Mouse (Mus musculus) hindbrain, embryonic 11.5 days (tissue): ENCODE measurements at regions not wholly inside any gene's neighbourhood (a gene's known extent, or its start where the extent isn't known, plus 50 kb on each side); places are given as distances from the start of the nearest gene placed in this dataset.

Source experiments
- ATAC-seq: fragments of 200-750 bp; cut with Nextera tagmentation; 2 replicates; pipeline ENCODE4 v1.8.0; 2017; ENCODE audit warnings: mild to moderate bottlenecking, moderate TSS enrichment, moderate library complexity; ENCODE audit not compliant: low FRiP score
- DNase-seq: peaks from one replicate; pipeline ENCODE4 v3.0.0-alpha.2; 2015; ENCODE audit warnings: low spot score
- H3K27ac ChIP-seq: fragments of 300-500 bp; sonication (generic); 2 replicates; pipeline ENCODE4 v1.5.1; 2014; ENCODE audit warnings: mild to moderate bottlenecking, low read depth, low read length
- H3K27me3 ChIP-seq: fragments of 300-500 bp; sonication (generic); 2 replicates; pipeline ENCODE4 v1.6.1; 2014; ENCODE audit warnings: mild to moderate bottlenecking, low read length, moderate library complexity, mixed read lengths; ENCODE audit not compliant: control insufficient read depth, insufficient read depth
- H3K36me3 ChIP-seq: fragments of 300-500 bp; sonication (generic); 2 replicates; pipeline ENCODE4 v1.6.1; 2014; ENCODE audit warnings: mild to moderate bottlenecking, low read length, moderate library complexity, mixed read lengths; ENCODE audit not compliant: control insufficient read depth, insufficient read depth
- H3K4me1 ChIP-seq: fragments of 300-500 bp; sonication (generic); replicated peaks from 2 replicates; pipeline ENCODE4 v1.6.1; 2014; ENCODE audit warnings: low read length, mixed read lengths; ENCODE audit not compliant: control insufficient read depth, insufficient read depth
- H3K4me2 ChIP-seq: fragments of 300-500 bp; sonication (generic); replicated peaks from 2 replicates; pipeline ENCODE4 v1.6.1; 2014; ENCODE audit warnings: mild to moderate bottlenecking, low read depth, low read length
- H3K4me3 ChIP-seq: fragments of 300-500 bp; sonication (generic); 2 replicates; pipeline ENCODE4 v1.5.1; 2014; ENCODE audit warnings: low read depth, low read length
- H3K9ac ChIP-seq: fragments of 300-500 bp; sonication (generic); 2 replicates; pipeline ENCODE4 v1.6.1; 2014; ENCODE audit warnings: low read depth, low read length
- H3K9me3 ChIP-seq: fragments of 300-500 bp; sonication (generic); 2 replicates; pipeline ENCODE4 v1.6.1; 2016; ENCODE audit warnings: low read length; ENCODE audit not compliant: control insufficient read depth
- WGBS: fragments of 180-500 bp; shearing (Covaris S2); extraction: QIAGEN DNeasy Blood & Tissue Kit; methylation state at CpG from one replicate; pipeline ENCODE4 v1.1.7; 2014; 5-methylcytosine and 5-hydroxymethylcytosine counted together

DNA sequence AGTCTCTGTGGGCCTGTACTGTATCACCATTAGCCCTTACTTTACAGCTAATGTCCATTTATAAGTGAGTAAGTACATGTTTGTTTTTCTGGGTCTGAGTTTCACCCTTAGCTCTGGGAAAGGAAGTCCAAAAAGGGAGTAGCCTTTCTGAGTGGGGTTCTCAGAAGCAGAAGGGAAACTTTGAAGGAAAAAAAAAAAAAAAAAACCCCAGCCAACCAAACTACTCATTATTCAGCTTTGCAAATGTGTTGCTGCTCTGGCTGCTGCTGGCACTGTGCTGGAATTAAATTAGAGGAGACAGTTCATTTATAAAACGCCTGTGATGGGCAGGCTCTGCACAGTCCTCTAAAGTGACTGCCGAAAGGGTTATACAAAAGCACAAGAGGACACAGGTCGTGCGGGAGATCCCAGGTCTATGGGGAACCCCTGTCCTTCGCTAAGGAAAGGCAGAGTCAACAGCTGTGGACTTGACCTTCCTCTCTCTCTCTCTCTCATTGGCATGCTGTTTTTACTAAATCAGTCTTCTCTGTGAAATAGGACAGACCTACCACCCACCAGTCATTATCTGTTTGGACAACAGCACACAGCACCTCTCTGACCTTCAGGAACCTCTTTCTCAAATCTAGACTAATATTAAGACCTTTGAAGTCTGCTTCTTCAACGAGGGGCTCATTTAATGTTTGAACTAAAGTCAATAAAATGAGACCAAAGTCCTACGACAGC lies 165.4 kb downstream of the Cd47 start:
- ATAC-seq (peak; percentile 66; the same call in 1 of the 2 replicates), DNase-seq (no peak)
- no peak overlapping the region for H3K4me2 ChIP-seq
- H3K4me1 ChIP-seq = peaks cover 2% of the 10 kb centered on the region
- WGBS = 39% methylated on average over 7 of the region's 7 CpGs
- H3K27me3 ChIP-seq = no peaks in the 10 kb centered on the region
- H3K9ac ChIP-seq = no peak overlapping the region
- no peak overlapping the region for H3K4me3 ChIP-seq
- no peak overlapping the region; the same call in 1 of the 2 replicates for H3K27ac ChIP-seq
- H3K36me3 ChIP-seq = no peaks in the 10 kb centered on the region
- H3K9me3 ChIP-seq = no peaks in the 10 kb centered on the region

DNA sequence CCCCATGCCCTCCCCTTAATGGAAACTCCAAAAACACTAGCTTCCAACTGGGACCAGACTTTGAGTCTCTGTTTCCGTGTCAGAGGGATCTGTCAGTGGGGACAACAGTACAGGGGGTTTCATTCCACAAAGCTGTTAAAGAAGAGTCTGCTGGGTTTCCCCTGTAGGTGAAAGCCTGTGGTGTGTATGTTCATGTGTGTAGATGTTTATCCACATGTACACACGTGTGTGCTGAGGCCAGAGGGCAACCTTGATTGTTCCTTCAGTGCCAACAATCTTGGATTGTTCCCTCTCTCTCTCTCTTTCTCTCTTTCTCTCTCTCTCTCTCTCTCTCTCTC lies 165.9 kb downstream of the Cd47 start:
- H3K9ac ChIP-seq = no peak overlapping the region
- H3K36me3 ChIP-seq = no peaks in the 10 kb centered on the region
- no peak overlapping the region for H3K4me3 ChIP-seq
- H3K4me2 ChIP-seq = no peak overlapping the region
- no peak for DNase-seq
- no peaks in the 10 kb centered on the region for H3K27me3 ChIP-seq
- WGBS = 70% methylated on average over 2 of the region's 2 CpGs
- H3K9me3 ChIP-seq = no peaks in the 10 kb centered on the region
- H3K27ac ChIP-seq = no peak overlapping the region
- ATAC-seq = no peak
- H3K4me1 ChIP-seq = peaks cover 2% of the 10 kb centered on the region

DNA sequence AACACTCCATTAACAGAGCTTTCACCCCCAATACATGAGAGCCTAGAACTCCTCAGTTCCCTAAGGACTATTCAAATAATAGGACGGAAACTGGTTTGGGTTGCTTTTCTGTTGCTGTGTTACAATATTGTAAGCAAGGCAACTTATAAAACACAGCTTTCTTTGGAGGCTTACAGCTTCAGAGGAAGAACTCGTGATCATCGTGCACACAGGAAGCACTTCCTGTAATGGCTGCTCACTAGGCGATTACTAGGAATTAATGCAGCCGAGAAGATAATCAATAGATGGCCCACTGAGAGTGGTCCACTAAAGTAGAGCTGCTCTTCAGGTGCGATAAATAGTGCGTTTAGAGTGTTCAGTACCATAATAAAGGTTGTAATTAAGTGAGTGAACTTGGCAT lies 166.8 kb downstream of the Cd47 start:
- DNase-seq = no peak
- 92% methylated on average over 7 of the region's 7 CpGs for WGBS
- no peak for ATAC-seq

DNA sequence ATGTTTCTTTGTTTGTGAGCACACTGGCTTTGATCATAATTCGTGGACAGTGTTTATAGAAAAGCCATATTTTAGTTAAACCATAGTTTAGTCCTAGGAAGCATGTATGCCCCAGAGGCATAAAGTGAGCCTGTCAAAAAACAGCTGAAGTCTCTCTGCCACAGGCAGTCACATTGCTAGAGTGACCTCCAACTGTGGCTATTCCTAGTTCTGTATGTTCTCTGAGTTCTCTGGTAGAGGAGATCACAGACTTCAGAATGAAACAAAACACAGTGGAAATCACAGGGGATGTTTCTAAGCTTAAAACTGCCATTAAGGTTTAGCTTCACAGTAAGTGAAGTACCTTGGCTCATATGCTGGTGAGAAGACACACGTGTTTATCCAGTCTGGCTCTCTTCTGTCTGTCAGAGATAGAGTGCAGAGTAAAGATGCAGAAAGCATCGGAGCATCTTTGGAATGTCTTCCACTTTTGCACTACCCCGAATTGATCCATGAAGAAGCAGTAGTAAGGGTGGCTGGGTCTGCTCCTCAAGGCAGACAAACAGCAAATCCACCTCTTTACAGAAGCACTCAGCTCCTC lies 168.0 kb downstream of the Cd47 start:
- no peak for DNase-seq
- Histone ChIP-seq H3K4me1 (peaks cover 2% of the 10 kb centered on the region), H3K27me3 (no peaks in the 10 kb centered on the region), H3K4me3 (no peak overlapping the region), H3K4me2 (no peak overlapping the region), H3K27ac (no peak overlapping the region), H3K9me3 (no peaks in the 10 kb centered on the region), H3K9ac (no peak overlapping the region), H3K36me3 (no peaks in the 10 kb centered on the region)
- 85% methylated on average over 4 of the region's 4 CpGs for WGBS
- ATAC-seq = no peak

More for the DNA sequence above, 166.8 kb downstream of the Cd47 start:
- H3K4me2 ChIP-seq = no peak overlapping the region
- no peaks in the 10 kb centered on the region for H3K9me3 ChIP-seq
- H3K27ac ChIP-seq = no peak overlapping the region
- no peaks in the 10 kb centered on the region for H3K27me3 ChIP-seq
- H3K4me3 ChIP-seq = no peak overlapping the region
- peaks cover 2% of the 10 kb centered on the region for H3K4me1 ChIP-seq
- no peak overlapping the region for H3K9ac ChIP-seq
- no peaks in the 10 kb centered on the region for H3K36me3 ChIP-seq

DNA sequence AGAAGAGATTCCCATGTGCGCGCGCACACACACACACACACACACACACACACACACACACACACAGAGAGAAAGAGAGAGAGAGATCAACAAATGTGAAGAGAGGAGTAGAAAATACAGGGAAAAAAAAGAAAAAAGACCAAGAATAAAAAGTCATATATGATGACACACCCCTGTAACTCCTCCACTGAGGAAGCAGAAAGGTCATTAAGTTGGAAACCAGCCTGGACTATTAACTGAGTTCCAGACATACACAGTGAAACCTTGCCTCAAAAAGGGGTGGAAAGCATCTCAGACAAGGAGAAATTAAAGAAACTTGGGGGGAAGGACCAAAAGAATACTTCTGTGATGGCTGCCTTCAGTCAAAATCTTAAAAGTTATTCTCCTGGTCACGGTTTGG lies 168.7 kb downstream of the Cd47 start:
- DNase-seq = no peak
- no peaks in the 10 kb centered on the region for H3K27me3 ChIP-seq
- no peaks in the 10 kb centered on the region for H3K9me3 ChIP-seq
- H3K4me3 ChIP-seq = no peak overlapping the region
- no peak overlapping the region for H3K4me2 ChIP-seq
- no peak overlapping the region for H3K27ac ChIP-seq
- ATAC-seq = no peak
- peaks cover 2% of the 10 kb centered on the region for H3K4me1 ChIP-seq
- no peaks in the 10 kb centered on the region for H3K36me3 ChIP-seq
- H3K9ac ChIP-seq = no peak overlapping the region
- WGBS = 99% methylated on average over 4 of the region's 4 CpGs

DNA sequence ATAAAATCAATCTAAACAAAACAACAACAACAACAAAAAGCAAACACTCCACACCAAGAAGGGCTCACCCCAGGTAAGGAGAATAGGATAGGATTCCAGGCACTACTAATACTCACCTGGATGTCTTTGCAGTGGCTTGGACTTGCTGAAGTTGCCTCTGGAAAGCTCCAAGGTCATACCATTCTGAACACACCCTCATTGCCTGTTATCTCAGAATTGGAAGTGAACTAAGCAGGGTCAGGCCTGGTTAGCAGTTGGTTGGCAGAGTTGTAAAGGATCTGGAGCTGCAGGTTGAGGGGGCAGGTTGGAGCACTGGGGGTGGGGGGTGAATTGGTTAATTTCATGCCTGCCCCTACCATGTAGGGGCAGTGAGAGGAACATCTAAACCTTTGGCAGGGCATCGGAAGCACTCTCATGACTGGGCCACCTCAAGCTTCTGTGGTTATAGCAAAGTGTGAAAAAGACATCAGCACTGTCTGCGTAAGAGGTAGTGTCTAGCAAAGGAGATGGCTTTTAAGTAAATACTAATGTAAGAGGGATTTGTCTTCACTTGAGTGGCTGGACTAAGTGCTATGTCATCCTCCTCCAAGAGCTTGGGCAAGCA lies 169.5 kb downstream of the Cd47 start:
- H3K9ac ChIP-seq = no peak overlapping the region
- H3K4me3 ChIP-seq = no peak overlapping the region
- H3K4me2 ChIP-seq = no peak overlapping the region
- ATAC-seq (no peak), DNase-seq (no peak)
- H3K27ac ChIP-seq = no peak overlapping the region
- WGBS = 94% methylated on average over 2 of the region's 2 CpGs
- H3K36me3 ChIP-seq = no peaks in the 10 kb centered on the region
- H3K4me1 ChIP-seq = no peaks in the 10 kb centered on the region; the same call in 1 of the 2 replicates
- H3K9me3 ChIP-seq = no peaks in the 10 kb centered on the region
- no peaks in the 10 kb centered on the region for H3K27me3 ChIP-seq

DNA sequence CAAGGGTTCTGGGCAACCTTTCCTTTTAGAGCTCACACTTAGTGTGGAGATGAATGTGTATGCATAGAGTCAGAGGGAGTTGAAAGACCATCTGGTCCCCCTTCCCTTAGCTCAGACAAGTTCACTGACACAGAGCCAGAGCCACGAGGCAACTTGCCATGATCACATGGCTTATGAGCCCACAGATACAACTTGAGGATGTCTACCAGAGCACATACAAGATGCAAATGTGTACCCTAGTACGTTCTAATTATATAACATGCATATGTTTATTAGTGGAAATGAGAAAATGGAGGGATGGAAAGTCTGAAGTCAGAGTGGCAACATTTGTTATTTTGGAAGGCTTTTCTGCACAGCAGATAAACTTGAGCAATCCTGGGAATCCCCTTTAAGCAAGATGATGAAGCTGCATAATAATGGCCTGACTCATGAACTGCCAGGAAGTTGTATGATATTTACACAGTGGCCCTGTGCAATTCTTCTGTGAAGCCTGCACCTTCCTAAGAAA lies 170.0 kb downstream of the Cd47 start:
- H3K9me3 ChIP-seq = no peaks in the 10 kb centered on the region
- H3K9ac ChIP-seq = no peak overlapping the region
- no peak for ATAC-seq
- H3K27ac ChIP-seq = no peak overlapping the region
- no peaks in the 10 kb centered on the region; the same call in 1 of the 2 replicates for H3K4me1 ChIP-seq
- H3K36me3 ChIP-seq = no peaks in the 10 kb centered on the region
- no peak overlapping the region for H3K4me3 ChIP-seq
- H3K27me3 ChIP-seq = no peaks in the 10 kb centered on the region
- 80% methylated on average over 2 of the region's 2 CpGs for WGBS
- DNase-seq = no peak
- no peak overlapping the region for H3K4me2 ChIP-seq

DNA sequence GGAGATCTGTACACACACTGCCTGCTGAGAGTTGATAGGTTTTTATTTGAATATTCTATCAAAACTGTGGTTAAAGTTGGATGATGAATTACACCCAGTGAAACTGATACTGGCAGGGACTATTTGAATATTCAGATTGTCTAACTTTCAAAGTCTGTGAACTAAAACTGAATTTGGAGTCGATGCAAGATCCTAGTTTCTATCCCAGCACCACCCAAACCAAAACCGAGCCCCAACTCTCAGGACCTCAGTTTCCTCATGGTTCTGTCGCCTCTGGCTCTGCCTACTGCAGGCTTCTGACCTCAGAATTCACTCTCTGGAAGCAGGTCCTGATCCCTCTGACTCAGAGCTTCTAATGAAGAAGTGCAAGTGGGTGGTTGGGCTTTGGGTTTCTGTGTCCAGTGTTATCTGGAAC lies 170.8 kb downstream of the Cd47 start:
- no peak for ATAC-seq
- Histone ChIP-seq H3K4me3 (no peak overlapping the region), H3K4me1 (no peaks in the 10 kb centered on the region; the same call in 1 of the 2 replicates), H3K27me3 (no peaks in the 10 kb centered on the region), H3K9me3 (no peaks in the 10 kb centered on the region), H3K4me2 (no peak overlapping the region), H3K36me3 (no peaks in the 10 kb centered on the region), H3K9ac (no peak overlapping the region), H3K27ac (no peak overlapping the region)
- no peak for DNase-seq
- 89% methylated on average over 3 of the region's 3 CpGs for WGBS

DNA sequence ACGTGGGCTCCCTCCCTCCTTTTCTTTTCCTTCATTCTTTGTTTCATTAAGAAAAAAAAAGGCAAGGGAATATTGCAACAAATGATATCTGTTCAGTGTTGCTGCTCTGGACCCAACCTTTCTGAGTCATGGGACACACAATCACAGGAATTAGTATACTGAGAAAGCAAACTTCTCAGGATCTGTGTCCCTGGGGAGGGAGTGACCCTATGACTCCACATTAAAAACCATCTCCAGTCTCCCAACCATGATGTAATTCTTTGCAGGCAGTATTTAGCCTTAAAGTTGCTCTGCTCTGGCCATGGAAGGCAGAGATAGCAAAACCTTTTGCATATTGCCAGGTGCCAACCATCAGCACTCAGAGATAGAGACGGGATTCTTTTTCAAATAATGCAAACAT lies 176.9 kb downstream of the Cd47 start:
- no peaks in the 10 kb centered on the region for H3K36me3 ChIP-seq
- no peak overlapping the region for H3K4me3 ChIP-seq
- ATAC-seq (no peak), DNase-seq (no peak)
- no peak overlapping the region for H3K4me2 ChIP-seq
- WGBS = 86% methylated on average over 2 of the region's 2 CpGs
- H3K27me3 ChIP-seq = no peaks in the 10 kb centered on the region
- no peaks in the 10 kb centered on the region for H3K4me1 ChIP-seq
- H3K27ac ChIP-seq = no peak overlapping the region
- no peak overlapping the region for H3K9ac ChIP-seq
- H3K9me3 ChIP-seq = no peaks in the 10 kb centered on the region
